Mouse (Mus musculus) hindbrain, embryonic 12.5 days (tissue): ENCODE measurements at regions not wholly inside any gene's neighbourhood (a gene's known extent, or its start where the extent isn't known, plus 50 kb on each side); places are given as distances from the start of the nearest gene placed in this dataset.

Experiments
- ATAC-seq: fragments of 200-750 bp; cut with Nextera tagmentation; 2 replicates; pipeline ENCODE4 v1.8.0; 2017; ENCODE audit warnings: moderate TSS enrichment; ENCODE audit not compliant: low FRiP score
- H3K27ac ChIP-seq: fragments of 300-500 bp; sonication (generic); 2 replicates; pipeline ENCODE4 v1.5.1; 2016; ENCODE audit warnings: mild to moderate bottlenecking
- H3K27me3 ChIP-seq: fragments of 300-500 bp; sonication (generic); 2 replicates; pipeline ENCODE4 v1.6.1; 2016; ENCODE audit warnings: mild to moderate bottlenecking
- H3K36me3 ChIP-seq: fragments of 300-500 bp; sonication (generic); 2 replicates; pipeline ENCODE4 v1.6.1; 2016; ENCODE audit warnings: mild to moderate bottlenecking
- H3K4me1 ChIP-seq: fragments of 300-500 bp; sonication (generic); 2 replicates; pipeline ENCODE4 v1.6.1; 2016
- H3K4me2 ChIP-seq: fragments of 300-500 bp; sonication (generic); replicated peaks from 2 replicates; pipeline ENCODE4 v1.6.1; 2016; ENCODE audit warnings: mild to moderate bottlenecking
- H3K4me3 ChIP-seq: fragments of 300-500 bp; sonication (generic); 2 replicates; pipeline ENCODE4 v1.5.1; 2016; ENCODE audit warnings: mild to moderate bottlenecking
- H3K9ac ChIP-seq: fragments of 300-500 bp; sonication (generic); 2 replicates; pipeline ENCODE4 v1.6.1; 2016; ENCODE audit warnings: mild to moderate bottlenecking, moderate library complexity
- H3K9me3 ChIP-seq: fragments of 300-500 bp; sonication (generic); replicated peaks from 2 replicates; pipeline ENCODE4 v1.6.1; 2016; ENCODE audit warnings: mild to moderate bottlenecking
- WGBS: fragments of 180-500 bp; shearing (Covaris S2); methylation state at CpG from one replicate; pipeline ENCODE4 v1.1.7; 2016; 5-methylcytosine and 5-hydroxymethylcytosine counted together

- H3K4me1 ChIP-seq: peaks cover 11% of the 10 kb centered on the region
- H3K36me3 ChIP-seq: no peaks in the 10 kb centered on the region
- H3K27me3 ChIP-seq: no peaks in the 10 kb centered on the region
- ATAC-seq: no peak
- WGBS: 32% methylated on average over 7 of the region's 7 CpGs
- H3K9ac ChIP-seq: no peak overlapping the region
- no peak overlapping the region for H3K27ac ChIP-seq
- H3K4me2 ChIP-seq: no peak overlapping the region
- no peaks in the 10 kb centered on the region for H3K9me3 ChIP-seq
- H3K4me3 ChIP-seq: no peak overlapping the region
Measured at GRCm38 (mm10) chr14:98832401-98832800, 161.7 kb downstream of the Rpl36a-ps1 start.

GRCm38 (mm10) chr14:98829958-98830633 lies 164.0 kb downstream of the Rpl36a-ps1 start:
- peaks cover 11% of the 10 kb centered on the region for H3K4me1 ChIP-seq
- H3K36me3 ChIP-seq: no peaks in the 10 kb centered on the region
- ATAC-seq: no peak
- H3K27ac ChIP-seq: no peak overlapping the region
- H3K4me3 ChIP-seq: no peak overlapping the region
- no peaks in the 10 kb centered on the region for H3K9me3 ChIP-seq
- no peaks in the 10 kb centered on the region for H3K27me3 ChIP-seq
- WGBS: 44% methylated on average over 5 of the region's 5 CpGs
- no peak overlapping the region for H3K9ac ChIP-seq
- no peak overlapping the region for H3K4me2 ChIP-seq

DNA sequence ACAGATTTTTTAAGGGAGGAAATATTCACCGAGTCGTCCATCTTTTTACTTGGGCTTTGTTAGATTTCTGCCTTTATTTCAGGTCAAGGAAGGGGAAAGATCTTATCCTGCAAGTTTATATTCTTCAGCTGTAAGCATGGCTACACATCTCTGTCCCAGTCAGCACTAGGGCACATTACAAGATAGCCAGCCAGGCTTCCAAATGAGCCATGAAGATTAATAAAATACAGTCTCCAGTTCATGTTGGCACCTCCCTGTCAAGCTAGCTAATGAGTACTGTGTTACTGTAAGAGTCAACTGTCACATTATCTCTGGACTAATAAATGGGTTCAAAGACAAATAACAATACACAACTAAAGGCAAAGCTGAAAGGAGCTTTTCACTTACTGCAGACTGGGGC lies 166.6 kb downstream of the Rpl36a-ps1 start:
- H3K9me3 ChIP-seq: no peaks in the 10 kb centered on the region
- H3K4me3 ChIP-seq: no peak overlapping the region
- no peak overlapping the region for H3K9ac ChIP-seq
- H3K36me3 ChIP-seq: no peaks in the 10 kb centered on the region
- H3K4me1 ChIP-seq: peaks cover 9% of the 10 kb centered on the region
- 73% methylated on average over 2 of the region's 2 CpGs for WGBS
- no peaks in the 10 kb centered on the region for H3K27me3 ChIP-seq
- no peak overlapping the region for H3K4me2 ChIP-seq
- no peak for ATAC-seq
- H3K27ac ChIP-seq: no peak overlapping the region

GRCm38 (mm10) chr14:98813657-98814056 lies 180.5 kb downstream of the Rpl36a-ps1 start:
- peak; percentile 58; the same call in 1 of the 2 replicates for ATAC-seq

GRCm38 (mm10) chr14:98810259-98811042 lies 183.7 kb downstream of the Rpl36a-ps1 start:
- Histone ChIP-seq H3K27me3 (no peaks in the 10 kb centered on the region), H3K9me3 (no peaks in the 10 kb centered on the region), H3K4me3 (no peak overlapping the region), H3K27ac (no peak overlapping the region), H3K4me1 (no peaks in the 10 kb centered on the region), H3K4me2 (no peak overlapping the region), H3K9ac (no peak overlapping the region), H3K36me3 (no peaks in the 10 kb centered on the region)
- 78% methylated on average over 3 of the region's 3 CpGs for WGBS
- ATAC-seq: no peak

More at GRCm38 (mm10) chr14:98813657-98814056, 180.5 kb downstream of the Rpl36a-ps1 start:
- H3K9me3 ChIP-seq: no peaks in the 10 kb centered on the region
- no peak overlapping the region for H3K27ac ChIP-seq
- H3K4me2 ChIP-seq: no peak overlapping the region
- 49% methylated on average over 5 of the region's 5 CpGs for WGBS
- no peaks in the 10 kb centered on the region for H3K36me3 ChIP-seq
- no peaks in the 10 kb centered on the region for H3K4me1 ChIP-seq
- H3K4me3 ChIP-seq: no peak overlapping the region
- no peak overlapping the region for H3K9ac ChIP-seq
- no peaks in the 10 kb centered on the region for H3K27me3 ChIP-seq

GRCm38 (mm10) chr14:98808117-98808516 lies 186.0 kb downstream of the Rpl36a-ps1 start:
- Histone ChIP-seq H3K9ac (no peak overlapping the region), H3K27ac (no peak overlapping the region), H3K4me3 (no peak overlapping the region), H3K4me1 (no peaks in the 10 kb centered on the region), H3K27me3 (no peaks in the 10 kb centered on the region), H3K9me3 (no peaks in the 10 kb centered on the region), H3K36me3 (no peaks in the 10 kb centered on the region), H3K4me2 (no peak overlapping the region)
- WGBS: 61% methylated on average over 1 of the region's 1 CpGs
- ATAC-seq: no peak

DNA sequence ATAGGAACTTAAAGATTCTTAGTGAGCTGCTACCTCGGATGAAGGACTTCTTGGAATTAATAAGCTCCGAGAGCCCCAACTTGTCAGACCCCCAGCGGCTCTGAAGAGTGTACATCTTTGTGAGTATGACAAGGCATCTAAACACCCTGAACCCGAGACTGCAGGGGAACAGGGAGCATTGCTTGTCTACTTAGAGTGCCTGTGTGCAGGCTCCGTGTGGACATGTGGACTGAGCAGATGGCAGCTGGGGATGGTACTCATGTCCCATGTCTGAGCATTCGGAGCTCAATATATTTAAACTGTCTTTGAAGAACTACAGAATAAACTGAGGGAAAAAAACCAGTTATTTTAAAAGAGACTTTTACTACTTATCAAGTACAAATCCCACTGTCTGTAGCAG lies 189.1 kb downstream of the Rpl36a-ps1 start:
- no peaks in the 10 kb centered on the region for H3K36me3 ChIP-seq
- ATAC-seq: no peak
- 77% methylated on average over 6 of the region's 6 CpGs for WGBS
- no peaks in the 10 kb centered on the region for H3K27me3 ChIP-seq
- 0 out of 2 replicates have a peak, but pooled peaks cover 2% of the 10 kb centered on the region for H3K4me1 ChIP-seq
- H3K9ac ChIP-seq: no peak overlapping the region
- no peak overlapping the region for H3K4me3 ChIP-seq
- H3K4me2 ChIP-seq: no peak overlapping the region
- H3K27ac ChIP-seq: no peak overlapping the region
- no peaks in the 10 kb centered on the region for H3K9me3 ChIP-seq

- no peaks in the 10 kb centered on the region for H3K9me3 ChIP-seq
- no peak overlapping the region for H3K9ac ChIP-seq
- 87% methylated on average over 2 of the region's 2 CpGs for WGBS
- no peak overlapping the region for H3K4me3 ChIP-seq
- H3K4me1 ChIP-seq: 0 out of 2 replicates have a peak, but pooled peaks cover 2% of the 10 kb centered on the region
- no peak overlapping the region for H3K27ac ChIP-seq
- no peak for ATAC-seq
- H3K27me3 ChIP-seq: no peaks in the 10 kb centered on the region
- no peaks in the 10 kb centered on the region for H3K36me3 ChIP-seq
- H3K4me2 ChIP-seq: no peak overlapping the region
Measured at GRCm38 (mm10) chr14:98801293-98801692, 192.8 kb downstream of the Rpl36a-ps1 start.

- 31% methylated on average over 4 of the region's 4 CpGs for WGBS
- Histone ChIP-seq H3K9me3 (no peaks in the 10 kb centered on the region), H3K36me3 (no peaks in the 10 kb centered on the region), H3K4me2 (no peak overlapping the region), H3K4me3 (no peak overlapping the region), H3K4me1 (no peaks in the 10 kb centered on the region; the same call in 1 of the 2 replicates), H3K27me3 (no peaks in the 10 kb centered on the region), H3K27ac (no peak overlapping the region), H3K9ac (no peak overlapping the region)
- no peak for ATAC-seq
Measured at GRCm38 (mm10) chr14:98791970-98792369, 202.1 kb downstream of the Rpl36a-ps1 start.

GRCm38 (mm10) chr14:98791232-98791906 lies 202.7 kb downstream of the Rpl36a-ps1 start:
- Histone ChIP-seq H3K4me2 (no peak overlapping the region), H3K4me1 (no peaks in the 10 kb centered on the region; the same call in 1 of the 2 replicates), H3K36me3 (no peaks in the 10 kb centered on the region), H3K4me3 (no peak overlapping the region), H3K9me3 (no peaks in the 10 kb centered on the region), H3K9ac (no peak overlapping the region), H3K27me3 (no peaks in the 10 kb centered on the region), H3K27ac (no peak overlapping the region)
- ATAC-seq: peak; percentile 58
- 65% methylated on average over 6 of the region's 6 CpGs for WGBS

- 94% methylated on average over 6 of the region's 6 CpGs for WGBS
- Histone ChIP-seq H3K9me3 (no peaks in the 10 kb centered on the region), H3K9ac (no peak overlapping the region), H3K4me2 (no peak overlapping the region), H3K27ac (no peak overlapping the region), H3K27me3 (no peaks in the 10 kb centered on the region), H3K4me1 (no peaks in the 10 kb centered on the region; the same call in 1 of the 2 replicates), H3K4me3 (no peak overlapping the region), H3K36me3 (no peaks in the 10 kb centered on the region)
- ATAC-seq: no peak
Measured at GRCm38 (mm10) chr14:98789794-98790193, 204.3 kb downstream of the Rpl36a-ps1 start.

DNA sequence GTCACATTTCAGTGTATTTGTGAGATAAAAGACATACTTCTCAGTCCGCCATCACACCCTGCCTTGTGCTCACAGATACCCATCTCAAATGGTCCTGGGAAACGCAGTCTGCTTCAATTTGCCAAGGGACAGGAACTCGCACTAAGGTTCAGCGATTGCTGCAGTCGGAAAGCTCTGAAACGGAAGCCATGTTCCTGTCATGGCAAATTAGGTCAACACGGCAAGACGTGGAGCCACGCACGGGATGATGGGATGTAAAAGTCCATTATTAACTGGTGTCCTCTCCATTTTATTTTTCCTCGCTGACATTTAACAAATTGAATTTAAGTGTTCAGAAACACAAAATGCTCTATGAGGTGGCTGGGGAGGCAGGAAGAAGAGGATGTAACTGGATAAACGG lies 212.4 kb downstream of the Rpl36a-ps1 start:
- no peak overlapping the region for H3K4me2 ChIP-seq
- no peaks in the 10 kb centered on the region for H3K4me1 ChIP-seq
- no peak overlapping the region for H3K9ac ChIP-seq
- H3K27me3 ChIP-seq: no peaks in the 10 kb centered on the region
- no peaks in the 10 kb centered on the region for H3K36me3 ChIP-seq
- ATAC-seq: no peak
- H3K4me3 ChIP-seq: no peak overlapping the region
- WGBS: 92% methylated on average over 12 of the region's 12 CpGs
- H3K27ac ChIP-seq: no peak overlapping the region
- no peaks in the 10 kb centered on the region for H3K9me3 ChIP-seq
